Mouse (Mus musculus) heart, postnatal 0 days (tissue): Measurements from ENCODE around the gene Atp6v0a1.

Experiments
- CTCF ChIP-seq: IDR thresholded peaks from 2 replicates; pipeline ENCODE4 v1.5.1; 2016; ENCODE audit warnings: antibody characterized with exemption, control low read depth, low read depth
- EP300 ChIP-seq: IDR thresholded peaks from 2 replicates; pipeline ENCODE4 v1.6.1; 2016; ENCODE audit warnings: antibody characterized with exemption, low read depth

- TF ChIP-seq EP300 (no peak), CTCF (no peak)
These were observed 80.7 kb downstream of the Atp6v0a1 start for GRCm38 (mm10) chr11:101089931-101090330.
